Mouse (Mus musculus) embryo, embryonic 10.5 days (tissue): ENCODE measurements at regions not wholly inside any gene's neighbourhood (a gene's known extent, or its start where the extent isn't known, plus 50 kb on each side); places are given as distances from the start of the nearest gene placed in this dataset.
"Not testable (repeated sequence)": the region's sequence is repeated elsewhere in the genome, so short reads cannot be mapped to it uniquely, and the experiment has no call there.

Experiments
- DNase-seq: peaks from one replicate; pipeline ENCODE4 v3.0.0-alpha.2; 2015; ENCODE audit warnings: low spot score

GRCm38 (mm10) chr4:29282169-29282568 lies 469.2 kb downstream of the Epha7 start:
- DNase-seq, result peak; percentile 14

GRCm38 (mm10) chr4:29301348-29301747 lies 488.4 kb downstream of the Epha7 start:
- DNase-seq, result peak; percentile 34

GRCm38 (mm10) chr4:29303951-29304350 lies 491.0 kb downstream of the Epha7 start:
- no peak for DNase-seq

- no peak for DNase-seq
Measured at GRCm38 (mm10) chr4:29307245-29307644, 494.3 kb downstream of the Epha7 start.

- no peak for DNase-seq
Measured at GRCm38 (mm10) chr4:29323921-29324320, 511.0 kb downstream of the Epha7 start.

- DNase-seq, result no peak
Measured at GRCm38 (mm10) chr4:29329145-29329544, 516.2 kb downstream of the Epha7 start.

GRCm38 (mm10) chr4:29331747-29332146 lies 518.8 kb downstream of the Epha7 start:
- DNase-seq, result no peak

GRCm38 (mm10) chr4:29337245-29337644 lies 524.3 kb downstream of the Epha7 start:
- no peak for DNase-seq

GRCm38 (mm10) chr4:29362191-29362590 lies 549.3 kb downstream of the Epha7 start:
- DNase-seq, result no peak

- DNase-seq, result no peak
Measured at GRCm38 (mm10) chr4:29389282-29389681, 576.4 kb downstream of the Epha7 start.

GRCm38 (mm10) chr4:29390333-29390732 lies 577.4 kb downstream of the Epha7 start:
- DNase-seq, result no peak

GRCm38 (mm10) chr4:29402143-29402542 lies 589.2 kb downstream of the Epha7 start:
- DNase-seq, result no peak

GRCm38 (mm10) chr4:29414616-29415015 lies 601.7 kb downstream of the Epha7 start:
- no peak for DNase-seq

GRCm38 (mm10) chr4:29420198-29420792 lies 607.4 kb downstream of the Epha7 start:
- no peak for DNase-seq

GRCm38 (mm10) chr4:29431493-29431892 lies 618.6 kb downstream of the Epha7 start:
- DNase-seq, result not testable (repeated sequence)

- DNase-seq, result no peak
Measured at GRCm38 (mm10) chr4:29463329-29463728, 650.4 kb downstream of the Epha7 start.

- no peak for DNase-seq
Measured at GRCm38 (mm10) chr4:29466315-29466714, 653.4 kb downstream of the Epha7 start.

GRCm38 (mm10) chr4:29480384-29481092 lies 667.6 kb downstream of the Epha7 start:
- DNase-seq, result no peak

GRCm38 (mm10) chr4:29481093-29481715 lies 668.3 kb downstream of the Epha7 start:
- peak; percentile 2 for DNase-seq

- no peak for DNase-seq
Measured at GRCm38 (mm10) chr4:29482407-29482806, 669.5 kb downstream of the Epha7 start.

GRCm38 (mm10) chr4:29500844-29501243 lies 687.9 kb downstream of the Epha7 start:
- no peak for DNase-seq

- no peak for DNase-seq
Measured at GRCm38 (mm10) chr4:29525051-29525450, 712.1 kb downstream of the Epha7 start.
